12 mouse cellular contexts compared by ENCODE assay signal in the genomic region with DNA sequence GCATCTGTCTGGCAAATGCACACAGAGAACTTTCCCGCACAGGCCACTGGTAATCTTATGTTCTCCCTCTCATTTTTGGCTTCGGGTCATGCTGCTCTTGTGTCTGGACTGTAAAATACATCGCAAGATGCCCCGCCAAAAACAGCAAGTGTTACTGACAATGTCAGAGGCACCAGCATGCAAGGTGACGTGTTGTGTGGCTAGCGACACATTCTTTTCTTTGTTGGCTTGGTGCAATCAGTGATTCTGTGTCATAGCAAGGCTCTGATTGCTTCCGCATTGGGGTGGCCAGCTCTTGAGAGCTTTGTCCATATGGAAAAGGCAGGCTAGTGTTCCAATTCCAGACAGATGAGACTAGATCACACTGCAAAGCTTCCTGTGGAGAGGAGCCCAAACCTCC.
A peak's percentile ranks its signal among the peaks of the same experiment; 100 is the strongest.
DNase-seq lines count a peak whose midpoint lies in the region; ATAC-seq and TF ChIP-seq lines count a peak whose summit lies in the region.
"Had no signal": no experiment of that assay in that cellular context is flagged by ENCODE, and none has a peak within 500 bp of the region (broad histone marks: within the 10 kb centered on the region; RNA-seq: fewer than 3 reads in every experiment).

No protein-coding gene starts in this region.

- H3K27me3 ChIP-seq in forebrain, embryonic 14.5 days (replicated peaks; ENCODE audit: control insufficient read depth, insufficient read depth, low read length), result no peaks in the 10 kb centered on the region
- no peaks in the 10 kb centered on the region for H3K27me3 ChIP-seq in forebrain, embryonic 10.5 days (ENCODE audit: poor library complexity, severe bottlenecking)
- no peaks in the 10 kb centered on the region for H3K27me3 ChIP-seq in kidney, embryonic 14.5 days (ENCODE audit: control insufficient read depth, insufficient read depth, low read length)
- no peaks in the 10 kb centered on the region for H3K27me3 ChIP-seq in neural tube, embryonic 13.5 days
- H3K27me3 ChIP-seq in stomach, postnatal 0 days (ENCODE audit: control insufficient read depth, insufficient read depth, low read length), result no peaks in the 10 kb centered on the region

- no peaks in the 10 kb centered on the region; the same call in 1 of the 2 replicates for H3K4me1 ChIP-seq in forebrain, embryonic 14.5 days (ENCODE audit: control insufficient read depth, insufficient read depth, low read length)
- peaks cover 11% of the 10 kb centered on the region for H3K4me1 ChIP-seq in forebrain, embryonic 10.5 days
- H3K4me1 ChIP-seq in kidney, embryonic 14.5 days (ENCODE audit: control insufficient read depth, insufficient read depth, low read length), result peaks cover 12% of the 10 kb centered on the region; the same call in 1 of the 2 replicates
- H3K4me1 ChIP-seq in neural tube, embryonic 13.5 days (replicated peaks), result peaks cover 13% of the 10 kb centered on the region
- peaks cover 17% of the 10 kb centered on the region; the same call in 1 of the 2 replicates for H3K4me1 ChIP-seq in stomach, postnatal 0 days (replicated peaks; ENCODE audit: control insufficient read depth, insufficient read depth)

- WGBS in forebrain, embryonic 14.5 days, result 80% methylated on average over 7 of the region's 7 CpGs
- WGBS in forebrain, embryonic 10.5 days, result 89% methylated on average over 7 of the region's 7 CpGs
- 72% methylated on average over 7 of the region's 7 CpGs for WGBS in kidney, embryonic 14.5 days
- WGBS in neural tube, embryonic 13.5 days, result 79% methylated on average over 7 of the region's 7 CpGs
- WGBS in stomach, postnatal 0 days, result 44% methylated on average over 7 of the region's 7 CpGs

- ATAC-seq in forebrain, embryonic 14.5 days, result no peak
- no peak for ATAC-seq in kidney, embryonic 14.5 days (ENCODE audit: low FRiP score, low TSS enrichment)
- no peak for ATAC-seq in neural tube, embryonic 13.5 days (ENCODE audit: low read depth)
- peak; percentile 60 for ATAC-seq in stomach, postnatal 0 days (ENCODE audit: low FRiP score, low TSS enrichment)
- ATAC-seq: forebrain, embryonic 16.5 days had no signal

- no peak overlapping the region for H3K9ac ChIP-seq in forebrain, embryonic 14.5 days (ENCODE audit: low read length)
- H3K9ac ChIP-seq in kidney, embryonic 14.5 days (ENCODE audit: low read depth, low read length), result no peak overlapping the region
- H3K9ac ChIP-seq in neural tube, embryonic 13.5 days, result no peak overlapping the region
- no peak overlapping the region for H3K9ac ChIP-seq in stomach, postnatal 0 days (ENCODE audit: low read length)

- H3K4me2 ChIP-seq in forebrain, embryonic 14.5 days (ENCODE audit: low read length), result no peak overlapping the region
- H3K4me2 ChIP-seq in kidney, embryonic 14.5 days (replicated peaks; ENCODE audit: low read depth, low read length), result no peak overlapping the region
- no peak overlapping the region for H3K4me2 ChIP-seq in neural tube, embryonic 13.5 days
- H3K4me2 ChIP-seq in stomach, postnatal 0 days (replicated peaks; ENCODE audit: low read depth), result no peak overlapping the region

- H3K4me3 ChIP-seq in forebrain, embryonic 14.5 days (ENCODE audit: low read depth, low read length), result no peak overlapping the region
- H3K4me3 ChIP-seq in forebrain, embryonic 10.5 days, result no peak overlapping the region
- no peak overlapping the region for H3K4me3 ChIP-seq in kidney, embryonic 14.5 days (ENCODE audit: low read length)
- H3K4me3 ChIP-seq in neural tube, embryonic 13.5 days, result no peak overlapping the region
- H3K4me3 ChIP-seq in stomach, postnatal 0 days (ENCODE audit: low read depth, low read length), result no peak overlapping the region

- H3K27ac ChIP-seq in forebrain, embryonic 14.5 days (ENCODE audit: low read depth, low read length), result no peak overlapping the region
- no peak overlapping the region for H3K27ac ChIP-seq in forebrain, embryonic 10.5 days
- H3K27ac ChIP-seq in kidney, embryonic 14.5 days (ENCODE audit: low read depth, low read length), result peak overlapping the region; percentile 32; the same call in 1 of the 2 replicates
- H3K27ac ChIP-seq in neural tube, embryonic 13.5 days (replicated peaks), result 0 out of 2 replicates have a peak overlapping the region, but pooled peaks have one; percentile 24
- peak overlapping the region; percentile 59 for H3K27ac ChIP-seq in stomach, postnatal 0 days (replicated peaks)

- H3K9me3 ChIP-seq in forebrain, embryonic 14.5 days (replicated peaks; ENCODE audit: control insufficient read depth, low read length), result no peaks in the 10 kb centered on the region
- no peaks in the 10 kb centered on the region for H3K9me3 ChIP-seq in forebrain, embryonic 10.5 days
- no peaks in the 10 kb centered on the region for H3K9me3 ChIP-seq in kidney, embryonic 14.5 days (ENCODE audit: control insufficient read depth, low read length)
- no peaks in the 10 kb centered on the region for H3K9me3 ChIP-seq in neural tube, embryonic 13.5 days
- no peaks in the 10 kb centered on the region for H3K9me3 ChIP-seq in stomach, postnatal 0 days (ENCODE audit: control insufficient read depth, low read length)

- TF ChIP-seq CTCF in stomach, postnatal 0 days (IDR thresholded peaks at IDR 0.05; ENCODE audit: low read depth), result no peak

- TF ChIP-seq EP300 in stomach, postnatal 0 days (optimal IDR thresholded peaks at IDR 0.05), result no peak

- no peaks in the 10 kb centered on the region for H3K36me3 ChIP-seq in forebrain, embryonic 14.5 days (ENCODE audit: control insufficient read depth, insufficient read depth, low read length)
- H3K36me3 ChIP-seq in forebrain, embryonic 10.5 days (replicated peaks), result 0 out of 2 replicates have a peak, but pooled peaks cover 7% of the 10 kb centered on the region
- H3K36me3 ChIP-seq in kidney, embryonic 14.5 days (ENCODE audit: control insufficient read depth, insufficient read depth, low read length), result no peaks in the 10 kb centered on the region
- no peaks in the 10 kb centered on the region for H3K36me3 ChIP-seq in neural tube, embryonic 13.5 days
- no peaks in the 10 kb centered on the region for H3K36me3 ChIP-seq in stomach, postnatal 0 days (ENCODE audit: control insufficient read depth, insufficient read depth, low read length)

- peak; percentile 8 for DNase-seq in forebrain, embryonic 14.5 days (ENCODE audit: low spot score)
- no peak for DNase-seq in forebrain, embryonic 10.5 days (ENCODE audit: extremely low spot score, low spot score)
- no peak for DNase-seq in kidney, adult 8-10 months
- DNase-seq in neural tube, embryonic 10.5 days (ENCODE audit: extremely low spot score, low spot score), result no peak
- no peak for DNase-seq in stomach, postnatal 0 days (ENCODE audit: low spot score)
- no peak for DNase-seq in adipocyte (ENCODE audit: low spot score)
- DNase-seq: cerebellum, adult 11-12 months; layer of hippocampus, adult 9-11 months; thymus, postnatal 36 days had no signal

Comparison
In these comparisons a context has a peak if more than half of its experiments do, and no peak if none do; other contexts are left out.
1. H3K27ac ChIP-seq: peak in kidney, embryonic 14.5 days (single experiment), neural tube, embryonic 13.5 days (single experiment) and stomach, postnatal 0 days (single experiment); none in forebrain, embryonic 14.5 days (single experiment) and forebrain, embryonic 10.5 days (single experiment).